Mouse (Mus musculus) lung, postnatal 0 days (tissue): ENCODE measurements around the gene Ankrd55.

Experiments used
- CTCF ChIP-seq: IDR thresholded peaks from 2 replicates; pipeline ENCODE4 v1.5.1; 2016; ENCODE audit warnings: antibody characterized with exemption, mild to moderate bottlenecking
- EP300 ChIP-seq: IDR thresholded peaks from 2 replicates; pipeline ENCODE4 v1.6.1; 2016; ENCODE audit warnings: antibody characterized with exemption, mild to moderate bottlenecking, control low read depth

- TF ChIP-seq CTCF: no peak
- no peak for TF ChIP-seq EP300
Measured at GRCm38 (mm10) chr13:112288225-112289178, at the start of gene Ankrd55.
